Mouse (Mus musculus): ENCODE measurements around the gene Degs2.
"Not testable (repeated sequence)": the region's sequence is repeated elsewhere in the genome, so short reads cannot be mapped to it uniquely, and the experiment has no call there.

The Degs2 gene

DNA sequence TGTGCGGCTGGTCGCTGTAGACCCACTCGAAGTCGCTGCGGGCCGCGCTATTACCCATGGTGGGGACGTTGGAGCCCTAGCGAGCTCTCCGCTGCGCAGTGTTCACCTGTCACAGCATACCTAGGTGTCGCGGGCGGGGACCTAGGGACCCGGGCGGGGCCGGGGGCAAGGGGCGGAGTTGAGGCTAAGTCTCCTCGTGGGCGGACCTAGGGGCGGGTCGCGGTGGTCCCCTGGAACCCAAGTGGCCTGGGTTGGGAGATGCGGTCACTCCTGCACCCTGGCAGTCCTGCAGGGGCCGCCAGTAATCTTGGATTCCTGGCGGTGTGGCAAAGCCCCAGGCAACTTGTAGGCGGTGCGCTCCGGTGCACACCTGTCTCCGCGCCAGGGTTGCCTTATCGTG lies at the start of gene Degs2:
Degs2 (minus strand) TSS at position 131 of the 400 bp plus-strand sequence.
- no peak for ATAC-seq (ENCODE audit: low TSS enrichment)

GRCm38 (mm10) chr12:108751790-108752189 lies 49.7 kb upstream of the Degs2 start:
- ATAC-seq (ENCODE audit: low TSS enrichment): no peak

DNA sequence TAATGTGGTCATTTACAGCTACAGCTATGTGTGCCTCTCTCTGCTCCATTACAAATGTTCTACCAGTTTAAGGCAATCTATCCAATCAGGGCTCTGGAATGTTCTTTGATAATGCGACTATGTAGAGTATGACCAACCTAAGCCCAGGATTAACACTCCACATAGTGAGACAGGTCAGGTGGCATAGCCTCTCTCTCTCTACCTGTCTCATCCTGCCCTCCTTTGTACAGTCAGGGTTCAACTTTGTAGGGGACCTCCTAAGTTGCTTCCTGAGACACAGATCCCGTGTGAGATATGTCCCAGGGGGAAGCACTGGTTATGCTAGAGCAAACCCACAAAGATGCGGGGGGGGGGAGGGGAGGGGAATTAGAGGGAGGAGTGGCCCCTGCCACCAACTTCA lies 48.1 kb upstream of the Degs2 start:
- ATAC-seq (ENCODE audit: low TSS enrichment): no peak

- ATAC-seq (ENCODE audit: low TSS enrichment): no peak
Observed at GRCm38 (mm10) chr12:108749454-108749853, 47.3 kb upstream of the Degs2 start.

DNA sequence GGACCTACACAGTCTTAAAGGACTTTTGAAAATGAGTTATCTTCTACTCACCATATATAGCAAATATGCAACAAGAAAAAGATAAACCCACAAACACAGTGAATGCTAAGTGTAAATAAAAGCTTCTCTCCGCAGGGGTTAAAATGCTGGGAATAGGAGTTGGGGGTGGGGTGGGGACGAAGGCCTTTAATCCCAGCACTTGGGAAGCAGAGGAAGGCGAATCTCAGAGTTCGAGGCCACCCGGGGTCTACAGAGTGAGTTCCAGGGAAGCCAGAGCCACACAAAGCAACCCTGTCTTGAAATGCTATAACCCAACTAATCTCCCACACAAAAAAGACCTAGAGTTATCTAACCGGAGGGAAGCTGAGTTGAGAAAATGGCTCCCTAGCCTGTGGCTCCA lies 46.9 kb upstream of the Degs2 start:
- no peak for ATAC-seq (ENCODE audit: low TSS enrichment)

DNA sequence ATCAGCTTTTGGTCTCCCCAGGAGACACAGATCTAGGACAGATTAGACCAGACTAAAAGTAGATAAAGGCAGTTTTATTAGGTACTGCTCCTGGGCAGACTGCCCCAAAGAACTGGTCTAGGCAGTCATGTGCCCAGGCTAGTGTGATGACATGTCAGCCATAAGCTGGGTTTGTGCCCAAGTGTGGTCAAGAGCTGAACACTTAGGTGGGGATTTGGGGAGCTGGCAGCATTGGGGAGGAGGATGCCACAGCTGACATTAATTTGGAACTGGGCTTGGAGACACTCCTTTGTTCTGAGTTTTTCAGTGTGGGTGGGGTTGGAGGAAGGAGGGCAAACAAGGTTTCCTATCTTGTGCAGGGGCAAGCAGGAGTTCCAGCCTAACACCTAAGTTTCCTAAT lies 43.9 kb upstream of the Degs2 start:
- no peak for ATAC-seq (ENCODE audit: low TSS enrichment)

GRCm38 (mm10) chr12:108742241-108742640 lies 40.1 kb upstream of the Degs2 start:
- ATAC-seq (ENCODE audit: low TSS enrichment): no peak

GRCm38 (mm10) chr12:108741472-108741871 lies 39.4 kb upstream of the Degs2 start:
- ATAC-seq (ENCODE audit: low TSS enrichment): no peak

DNA sequence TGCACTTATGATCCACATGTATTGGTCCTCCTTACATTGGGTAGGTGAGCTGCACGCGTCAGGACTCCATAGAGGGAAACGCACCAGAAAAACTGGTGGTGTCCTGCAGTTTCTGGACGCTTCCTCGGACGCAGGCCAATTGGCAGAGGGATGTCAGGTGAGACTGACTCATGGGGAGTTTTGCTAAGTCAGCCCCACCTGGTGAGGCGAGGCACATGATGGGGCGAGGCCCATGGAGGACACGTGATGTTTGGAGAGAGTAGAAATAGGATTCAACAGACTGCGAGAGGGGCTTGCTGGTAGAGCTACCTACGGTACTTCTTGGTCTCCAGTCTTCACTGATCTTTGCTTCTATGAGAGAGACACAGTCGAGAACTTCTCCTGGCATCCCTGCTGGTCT lies 36.6 kb upstream of the Degs2 start:
- ATAC-seq (ENCODE audit: low TSS enrichment): no peak

GRCm38 (mm10) chr12:108737838-108738237 lies 35.7 kb upstream of the Degs2 start:
- ATAC-seq (ENCODE audit: low TSS enrichment): no peak

DNA sequence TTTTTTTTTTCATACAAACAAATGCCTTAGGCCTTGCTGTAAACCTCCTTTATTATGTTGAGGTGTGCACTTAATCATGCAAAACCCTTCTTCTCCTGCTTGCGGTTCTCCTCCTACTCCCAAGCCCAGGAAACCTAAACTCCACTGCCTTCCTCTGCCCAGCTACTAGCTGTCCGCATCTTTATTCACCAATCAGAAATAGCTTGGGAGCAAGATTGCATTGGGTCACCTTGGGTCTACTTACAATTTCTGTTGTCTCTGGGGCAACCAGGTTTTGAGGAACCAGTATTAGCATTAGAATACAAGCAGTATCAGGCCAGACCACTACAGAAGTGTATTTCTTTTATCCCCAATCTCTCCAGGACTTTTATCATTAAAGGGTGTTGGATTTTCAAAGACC lies 32.3 kb upstream of the Degs2 start:
- ATAC-seq (ENCODE audit: low TSS enrichment): no peak

DNA sequence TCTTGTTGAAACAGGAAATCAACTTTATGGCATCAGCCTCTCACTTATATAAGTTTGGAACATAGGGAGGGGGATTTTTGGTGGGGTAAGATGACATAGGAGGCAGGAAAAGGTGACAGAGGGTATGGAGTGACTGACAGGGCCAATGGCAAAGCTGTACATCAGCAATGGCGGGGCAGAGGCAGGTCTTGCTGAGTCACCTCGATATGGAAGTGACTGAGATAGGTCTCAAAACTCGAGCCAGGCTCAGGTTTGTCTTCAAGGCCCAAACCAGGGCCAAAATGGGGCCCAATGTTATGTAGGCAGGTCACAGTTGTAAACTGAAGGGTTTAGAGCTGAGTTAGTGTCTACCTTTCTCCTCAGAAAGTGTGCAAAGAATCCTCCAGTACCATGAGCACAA lies 21.7 kb upstream of the Degs2 start:
- ATAC-seq (ENCODE audit: low TSS enrichment): no peak

DNA sequence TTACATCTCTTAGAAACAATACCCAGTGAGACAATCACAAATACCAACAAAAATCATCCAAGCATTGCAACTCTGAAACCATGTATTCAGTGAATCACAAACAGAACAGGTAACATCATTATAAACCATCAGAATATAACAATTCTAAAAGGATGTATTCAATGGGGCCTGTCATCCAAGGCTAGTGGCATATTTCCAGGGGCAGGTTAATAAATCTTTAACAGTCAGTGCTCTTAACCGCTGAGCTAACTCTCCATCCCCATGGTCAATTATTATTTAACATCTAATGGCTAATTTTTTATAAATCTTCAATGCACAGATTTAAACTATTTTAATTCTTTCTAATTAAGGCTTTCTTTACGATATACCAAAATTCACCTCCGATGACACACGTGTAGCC lies 20.3 kb upstream of the Degs2 start:
- no peak for ATAC-seq (ENCODE audit: low TSS enrichment)

DNA sequence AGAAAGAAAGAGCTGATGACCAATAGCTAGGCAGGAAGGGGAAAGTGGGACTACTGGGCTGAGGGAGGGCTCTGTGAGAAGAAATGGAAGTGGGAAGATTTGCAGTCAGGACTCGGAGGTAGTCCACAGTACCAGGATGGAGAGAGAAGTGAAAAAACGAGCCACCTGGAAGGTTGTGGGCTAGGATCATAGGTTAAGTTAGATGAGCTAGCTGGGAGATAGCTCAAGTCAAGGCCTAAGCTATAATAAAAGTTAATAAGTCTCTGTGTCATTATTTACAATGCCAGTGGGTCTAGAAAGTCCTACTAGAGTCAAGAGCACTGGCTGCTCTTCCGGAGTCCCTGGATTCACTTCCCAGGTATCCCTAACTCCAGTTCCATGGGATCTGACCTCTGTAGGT lies 16.4 kb upstream of the Degs2 start:
- no peak for ATAC-seq (ENCODE audit: low TSS enrichment)

DNA sequence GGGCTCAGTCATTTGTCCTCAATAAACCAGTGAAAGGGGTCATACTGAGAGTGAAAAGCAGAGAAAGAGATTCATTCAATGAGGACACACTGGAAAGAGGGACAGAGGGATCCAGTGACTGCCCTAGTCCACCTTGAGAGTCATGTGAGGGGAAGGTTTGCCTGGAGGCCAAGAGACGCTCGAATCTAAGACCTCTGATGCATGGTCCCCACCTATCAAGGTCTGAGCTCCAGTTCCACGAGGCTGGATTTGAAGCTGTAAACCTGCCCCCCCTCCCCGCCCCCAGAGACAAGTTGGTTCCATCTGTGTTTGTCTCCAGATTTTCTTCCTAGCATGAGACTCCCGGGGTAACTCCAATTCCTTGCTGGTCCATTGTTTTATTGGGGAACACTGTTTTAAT lies 13.7 kb upstream of the Degs2 start:
- no peak for ATAC-seq (ENCODE audit: low TSS enrichment)

GRCm38 (mm10) chr12:108713972-108714371 lies 11.9 kb upstream of the Degs2 start:
- ATAC-seq (ENCODE audit: low TSS enrichment): not testable (repeated sequence)

DNA sequence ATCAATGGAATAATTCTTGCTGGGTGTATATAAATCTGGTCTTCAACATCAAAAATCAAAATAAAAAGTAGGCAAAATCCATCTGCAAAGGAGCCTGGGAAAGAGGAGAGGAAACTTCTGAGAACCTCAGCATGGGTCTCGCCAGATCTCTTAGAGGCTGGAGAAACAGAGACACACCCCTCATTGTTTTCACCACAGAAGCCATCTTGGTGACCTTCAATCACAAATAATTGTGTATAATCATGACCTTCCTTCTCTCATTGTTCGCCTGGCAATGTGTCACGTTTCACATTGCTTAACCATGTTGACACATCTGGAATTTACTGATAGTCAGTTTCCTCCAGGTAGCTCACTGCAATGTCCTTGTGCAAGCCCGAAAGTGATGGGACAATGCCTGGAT lies 10.4 kb upstream of the Degs2 start:
- ATAC-seq (ENCODE audit: low TSS enrichment): no peak

DNA sequence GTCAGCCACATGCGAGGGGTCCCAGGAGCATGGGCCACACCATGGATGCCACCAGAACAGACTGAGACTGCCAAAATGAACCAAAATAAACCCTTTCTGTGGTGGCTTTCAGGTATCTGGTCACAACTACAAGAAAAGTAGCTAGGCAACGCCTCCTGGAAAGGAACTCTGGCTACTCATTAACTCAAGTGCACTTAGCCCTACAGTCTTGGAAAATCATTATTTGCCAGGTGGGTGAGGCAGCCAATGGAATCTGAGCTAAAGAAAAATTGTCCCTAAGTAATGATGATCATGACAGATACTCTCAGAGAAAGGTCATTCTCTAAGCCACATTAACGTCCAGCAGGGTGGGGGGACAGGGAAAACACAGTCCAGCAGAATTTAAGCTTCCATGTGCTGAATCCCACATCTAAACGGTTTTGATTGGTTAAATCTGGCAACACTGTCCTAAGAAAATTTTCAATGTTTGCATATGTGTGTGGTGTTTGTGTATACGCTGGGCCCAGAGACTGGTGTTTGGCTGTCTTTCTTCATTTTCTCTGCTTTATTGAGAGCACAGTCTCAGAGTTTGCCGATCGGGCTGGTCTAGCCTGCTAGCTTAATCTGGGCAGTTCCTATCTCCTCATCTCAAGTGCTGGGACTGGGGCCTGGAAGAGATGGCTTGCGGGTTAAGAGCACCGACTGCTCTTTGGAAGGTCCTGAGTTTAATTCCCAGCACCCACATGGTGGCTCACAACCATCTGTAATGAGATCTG lies 8.9 kb upstream of the Degs2 start:
- no peak for ATAC-seq (ENCODE audit: low TSS enrichment)

DNA sequence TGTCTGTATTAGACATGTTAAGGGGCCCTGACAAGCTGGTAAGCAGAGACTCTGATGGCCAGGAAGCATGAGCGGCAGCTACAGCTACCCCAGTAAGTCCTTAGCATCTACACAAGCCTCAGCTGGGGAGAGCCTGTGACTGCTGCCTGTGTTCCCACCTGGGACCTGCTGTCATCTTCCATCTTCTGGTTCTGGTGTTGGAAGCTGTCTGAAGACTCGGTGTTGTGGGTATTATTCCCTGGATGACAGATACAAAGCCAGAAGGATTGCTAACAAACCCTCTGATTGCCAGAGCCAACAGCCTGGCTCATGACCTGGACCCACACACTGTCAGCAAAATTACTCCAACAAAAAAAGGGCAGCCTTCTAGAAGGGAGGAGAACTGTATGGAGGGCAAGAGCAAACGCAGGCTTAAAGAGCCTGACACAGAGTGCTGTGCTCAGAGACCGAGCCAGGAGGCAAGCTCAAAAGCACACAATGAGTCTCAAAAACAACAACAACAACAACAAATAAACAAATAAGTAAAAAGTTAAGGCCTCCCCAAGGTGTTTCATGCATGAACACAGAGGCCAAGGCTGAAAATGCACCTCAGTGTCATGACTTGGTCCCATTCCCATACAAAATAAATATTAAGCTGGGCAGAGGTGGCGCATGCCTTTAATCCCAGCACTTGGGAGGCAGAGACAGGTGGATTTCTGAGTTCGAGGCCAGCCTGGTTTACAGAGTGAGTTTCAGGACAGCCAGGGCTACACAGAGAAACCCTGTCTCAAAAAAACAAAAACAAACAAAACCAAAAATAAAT lies 8.1 kb upstream of the Degs2 start:
- ATAC-seq (ENCODE audit: low TSS enrichment): no peak

GRCm38 (mm10) chr12:108709386-108709785 lies 7.3 kb upstream of the Degs2 start:
- ATAC-seq (ENCODE audit: low TSS enrichment): no peak

GRCm38 (mm10) chr12:108706129-108706528 lies 4.0 kb upstream of the Degs2 start:
- ATAC-seq (ENCODE audit: low TSS enrichment): no peak

- no peak for ATAC-seq (ENCODE audit: low TSS enrichment)
Observed at GRCm38 (mm10) chr12:108705486-108705885, 3.4 kb upstream of the Degs2 start.

- ATAC-seq (ENCODE audit: low TSS enrichment): no peak
Observed at GRCm38 (mm10) chr12:108701221-108701620, 894 bp downstream of the Degs2 start.

Measured in frontal cortex, adult (tissue).